Mouse (Mus musculus): ENCODE results near the gene Sc5d.

- TF ChIP-seq EP300 (IDR thresholded peaks at IDR 0.05) (no peak), CTCF (IDR thresholded peaks at IDR 0.05) (no peak)
These were observed 32.4 kb upstream of the Sc5d start for GRCm38 (mm10) chr9:42296297-42296922.
